Mouse (Mus musculus) E14TG2a.4 (cell line): ENCODE results near the gene Glb1.

ENCODE experiments used
- CTCF ChIP-seq: conservative IDR thresholded peaks from 2 replicates; pipeline ENCODE4 v1.5.1; 2014; ENCODE audit warnings: low read length
- POU5F1 ChIP-seq: IDR thresholded peaks from 2 replicates; pipeline ENCODE4 v1.6.1; 2014; ENCODE audit warnings: low read length, borderline replicate concordance

DNA sequence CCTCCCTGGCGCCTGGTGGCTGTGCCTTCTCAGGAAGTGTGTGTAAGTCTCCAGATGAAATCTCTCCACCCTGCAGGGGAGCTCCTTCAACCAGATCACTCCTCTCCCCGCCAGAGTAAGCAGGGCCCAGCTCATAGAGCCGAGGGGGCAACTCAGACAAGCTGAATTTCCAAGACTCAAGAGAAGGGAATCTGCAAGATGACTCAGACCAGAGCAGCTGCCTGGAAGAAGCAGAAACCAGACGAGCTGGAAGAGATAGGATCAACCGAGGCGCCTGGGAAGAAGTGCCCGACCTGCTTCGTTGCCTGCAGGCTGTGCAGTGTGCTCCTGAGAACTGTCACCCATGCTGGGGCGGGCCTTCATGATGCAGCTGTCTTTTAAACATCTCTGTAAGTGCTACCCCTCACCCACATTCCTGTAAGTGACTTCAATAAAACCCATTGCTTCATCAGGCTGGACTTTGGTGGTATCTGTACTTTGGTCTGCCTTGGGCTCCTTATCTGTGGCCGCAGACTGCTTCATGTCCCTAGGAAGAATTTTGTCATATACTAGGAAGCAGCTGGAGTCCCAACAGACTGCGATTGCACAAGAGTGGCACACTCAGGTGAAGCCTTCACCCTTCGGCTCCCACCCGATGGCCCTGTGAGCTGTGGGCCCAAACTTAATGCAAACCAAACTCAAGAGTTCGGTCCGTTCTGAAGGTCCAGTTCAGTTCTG is 102.0 kb downstream of the Glb1 start:
- TF ChIP-seq CTCF (no peak), POU5F1 (no peak)
